Mouse (Mus musculus) C3H10T1/2 (cell line): ENCODE measurements around the gene Gm14443. TPM values are rescaled to one million over a fixed set of nuclear protein-coding genes. Genes with fewer than 3 reads are reported as not detected.

ENCODE experiments used
- polyA plus RNA-seq, 2 experiments: library from polyadenylated mRNA; unstranded; fragments of >200 nt; fragmentation: generic; extraction: Trizol; gene quantifications; one replicate each; pipeline ENCODE4 v1.2.1; 2012; ENCODE audit warnings: missing spikeins in 2 of 2

Gene Gm14443
- under 1 TPM; 0.02 to 0.35 TPM for polyA plus RNA-seq

GRCm38 (mm10) chr2:175175401-175176180 lies at the start of gene Gm14443:
Gene Gm14443 (minus strand): TSS chr2:175175871.

GRCm38 (mm10) chr2:175206732-175207131 lies 31.1 kb upstream of the Gm14443 start, which contains the start of gene Gm14391:
Gene Gm14391 (minus strand): TSS chr2:175206917.

DNA sequence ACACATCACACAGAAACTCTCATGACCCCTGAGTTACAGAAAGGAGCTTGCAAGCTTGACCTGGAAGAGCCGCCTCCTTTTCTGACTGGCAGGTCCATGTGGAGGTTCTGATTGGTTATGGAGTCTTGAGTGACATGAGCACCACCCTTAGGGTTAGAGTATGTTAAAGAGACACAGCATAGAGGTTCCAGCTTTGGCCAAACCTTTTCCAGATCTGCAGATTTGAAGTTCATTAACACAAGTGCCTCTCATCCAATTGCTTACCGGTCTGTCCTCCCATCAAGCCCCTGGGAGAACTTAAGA lies 33.7 kb downstream of the Gm14443 start, which contains the start of gene Gm14399:
TSS of gene Gm14399 (minus strand) at position 20 of the 303 bp plus-strand sequence.

Other genes starting within 250 kb of the Gm14443 start
- under 1 TPM in 1 of 2 experiments, not detected in 1; 0.11 TPM for gene Gm14444, start 165.6 kb downstream of the Gm14443 start, polyA plus RNA-seq
- under 1 TPM in 1 of 2 experiments, not detected in 1; 0.74 TPM for gene Gm14393, start 108.1 kb downstream of the Gm14443 start, polyA plus RNA-seq
- gene Gm14399, start 33.9 kb downstream of the Gm14443 start, polyA plus RNA-seq = 1 to 10 TPM in 1 of 2 experiments, under 1 TPM in 1; 0.16 to 1.2 TPM
- gene Gm14391, start 31.0 kb upstream of the Gm14443 start, polyA plus RNA-seq = 1 to 10 TPM in 1 of 2 experiments, under 1 TPM in 1; 0.73 to 6.5 TPM
- gene Gm14440, start 99.3 kb upstream of the Gm14443 start, polyA plus RNA-seq = not detected
- gene Gm4631, start 162.3 kb upstream of the Gm14443 start, polyA plus RNA-seq = 1 to 10 TPM in 1 of 2 experiments, under 1 TPM in 1; 0.18 to 2.1 TPM
- under 1 TPM; 0.11 to 0.45 TPM for gene Zfp968, start 196.6 kb upstream of the Gm14443 start, polyA plus RNA-seq